Mouse (Mus musculus) urinary bladder, postnatal 36 days (tissue): Measurements from ENCODE around the gene Tmco4.

Experiments
- DNase-seq, 2 experiments: peaks; one replicate each; pipeline ENCODE4 v3.0.0; 2022; ENCODE audit warnings: low spot score in 2 of 2, mixed read lengths in 1 of 2

The Tmco4 gene

DNA sequence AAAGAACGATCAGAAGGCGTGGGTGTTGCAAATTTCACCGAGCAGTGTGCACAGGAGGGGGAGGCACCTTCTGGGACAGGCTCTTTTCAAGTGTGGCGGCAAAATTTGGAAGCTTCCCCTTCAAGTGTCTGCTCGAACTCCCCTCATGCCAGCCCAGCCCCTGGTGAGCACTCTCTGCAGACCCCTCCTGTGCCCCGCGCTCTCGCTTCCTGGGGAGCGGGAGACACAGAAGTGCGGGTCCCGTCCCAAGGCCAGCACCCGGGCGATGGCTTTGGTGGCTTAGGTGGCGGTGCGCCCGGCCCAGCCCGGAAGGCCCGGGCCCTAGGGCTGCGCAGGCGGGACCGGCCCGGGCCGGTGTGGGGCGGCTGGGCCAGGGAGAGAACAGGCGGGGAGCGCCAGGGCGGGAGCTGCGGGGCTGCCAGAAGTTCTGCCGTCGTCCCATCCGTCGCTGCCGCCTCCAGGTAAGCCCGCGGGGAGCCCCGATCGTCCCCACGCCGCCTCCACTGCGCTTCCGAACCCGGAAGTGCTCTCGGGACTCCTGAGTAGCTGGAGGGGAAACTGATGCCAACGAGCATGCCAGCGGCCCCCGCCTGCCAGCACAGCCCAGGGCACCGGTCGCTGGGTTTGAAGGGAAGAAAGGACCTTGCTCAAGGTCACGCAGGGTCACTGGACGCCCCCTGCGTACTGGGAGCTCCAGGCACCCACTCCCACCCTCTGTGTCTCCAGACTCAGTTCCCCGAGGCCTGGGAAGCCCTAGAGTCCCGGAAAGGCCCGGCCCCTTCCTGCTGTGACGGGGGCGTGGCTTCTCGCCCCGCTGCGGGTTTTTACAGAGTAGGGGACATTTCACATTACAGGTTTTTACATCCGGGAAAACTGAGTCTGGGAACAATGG, at the start of gene Tmco4:
TSS of gene Tmco4 (plus strand) at position 62 of the 892 bp plus-strand sequence.
- DNase-seq: peak; percentile 64 to 74

DNA sequence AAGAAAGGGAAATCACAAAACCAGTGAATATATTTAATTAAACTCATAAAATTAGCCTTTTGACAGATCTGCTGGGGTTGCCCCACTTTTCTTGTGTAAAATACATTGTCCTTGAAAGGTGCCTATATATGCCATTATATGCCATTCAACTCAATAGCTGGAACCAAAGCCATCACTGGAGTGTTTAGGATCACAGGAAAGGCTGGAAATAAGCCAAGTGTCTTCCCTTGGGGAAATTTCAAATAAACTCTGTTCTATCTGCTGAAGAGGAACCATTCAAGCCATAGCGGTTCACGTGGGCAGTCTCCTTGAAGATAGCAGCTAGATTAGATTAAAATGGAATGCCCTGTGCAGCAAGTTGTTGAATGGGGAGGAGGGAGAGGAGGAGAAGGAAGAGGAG, 47.1 kb upstream of the Tmco4 start:
- DNase-seq: no peak

DNA sequence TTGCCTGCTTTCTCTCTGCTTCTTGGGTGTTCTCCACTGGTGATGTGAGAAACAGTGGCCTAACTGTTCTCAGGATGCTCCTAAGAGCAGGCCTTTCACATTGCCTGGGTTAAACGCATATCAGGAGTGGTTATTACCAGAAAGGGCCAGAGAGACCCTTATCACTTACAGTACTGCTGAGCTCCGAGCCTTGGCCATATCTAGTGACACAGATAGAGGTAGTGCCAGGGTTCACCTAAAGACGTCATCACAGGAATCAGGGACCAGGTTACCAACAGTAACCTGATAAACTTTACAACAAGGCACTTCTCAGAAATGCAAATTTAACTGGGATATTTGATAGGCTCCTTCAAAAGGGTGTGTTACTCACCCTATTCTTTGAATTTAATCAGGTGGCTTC, 38.8 kb upstream of the Tmco4 start:
- no peak for DNase-seq

- DNase-seq: no peak
Measured at GRCm38 (mm10) chr4:138934456-138935145, 38.1 kb upstream of the Tmco4 start.

GRCm38 (mm10) chr4:138938495-138939269, 34.0 kb upstream of the Tmco4 start:
- DNase-seq: no peak

- no peak for DNase-seq
Measured at GRCm38 (mm10) chr4:138939481-138939880, 33.2 kb upstream of the Tmco4 start.

- DNase-seq: no peak
Measured at GRCm38 (mm10) chr4:138941401-138941800, 31.3 kb upstream of the Tmco4 start.

GRCm38 (mm10) chr4:138941966-138942365, 30.7 kb upstream of the Tmco4 start:
- peak; percentile 17 to 23 for DNase-seq

GRCm38 (mm10) chr4:138943730-138944129, 29.0 kb upstream of the Tmco4 start:
- DNase-seq: peak; percentile 64 to 74

- no peak for DNase-seq
Measured at GRCm38 (mm10) chr4:138948257-138948656, 24.4 kb upstream of the Tmco4 start.

GRCm38 (mm10) chr4:138958612-138959011, 14.1 kb upstream of the Tmco4 start:
- DNase-seq: no peak

GRCm38 (mm10) chr4:138959120-138959519, 13.6 kb upstream of the Tmco4 start:
- DNase-seq: no peak

DNA sequence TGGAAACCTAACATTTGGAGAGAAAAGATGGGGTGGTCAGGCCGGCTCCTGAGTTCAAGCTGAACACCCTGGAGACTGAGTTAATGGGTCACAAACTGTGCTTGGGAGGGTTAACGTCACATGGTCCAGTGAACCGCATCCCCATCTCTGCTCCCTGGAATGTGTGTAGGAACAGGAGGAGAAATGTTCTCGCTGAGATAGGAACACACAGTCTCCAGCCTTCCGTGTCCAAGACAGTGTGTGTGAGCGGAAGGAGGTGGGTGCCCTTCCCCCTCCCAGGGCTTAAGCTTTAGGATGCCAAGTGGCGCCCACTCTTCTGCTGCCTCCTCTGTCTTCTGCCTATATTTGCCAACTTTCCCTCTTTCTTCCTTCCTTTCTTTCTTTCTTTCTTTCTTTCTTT, 12.8 kb upstream of the Tmco4 start:
- DNase-seq: no peak

- no peak for DNase-seq
Measured at GRCm38 (mm10) chr4:138962719-138963118, 10.0 kb upstream of the Tmco4 start.

DNA sequence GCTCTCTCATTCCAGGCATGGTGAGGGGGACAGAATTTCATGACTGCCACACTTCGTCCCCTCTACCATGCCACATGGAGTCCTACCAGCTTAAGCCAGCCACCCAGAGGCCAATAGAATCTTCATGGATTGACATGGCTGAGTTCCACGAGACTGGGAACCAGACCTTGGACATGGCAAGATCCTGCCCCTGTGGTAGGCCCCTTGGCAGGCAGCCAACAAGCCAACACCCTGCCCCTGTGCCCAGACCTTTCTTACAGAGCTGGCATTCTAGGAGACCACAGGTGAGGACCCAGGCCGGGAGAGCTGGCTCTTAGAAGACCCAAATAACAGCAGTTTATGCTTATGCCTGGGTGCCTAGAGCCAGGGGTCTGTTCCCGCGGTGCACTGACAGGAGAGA, 6.8 kb upstream of the Tmco4 start:
- DNase-seq: no peak

GRCm38 (mm10) chr4:138966866-138967265, 5.8 kb upstream of the Tmco4 start, which contains the start of gene Rnf186:
Gene Rnf186, plus strand, starts transcription at chr4:138967112.
- peak; percentile 59 to 60 for DNase-seq

- DNase-seq: no peak
Measured at GRCm38 (mm10) chr4:138967485-138967884, 5.2 kb upstream of the Tmco4 start.

- DNase-seq: no peak
Measured at GRCm38 (mm10) chr4:138968772-138969556, 3.7 kb upstream of the Tmco4 start.

GRCm38 (mm10) chr4:138969736-138970135, 3.0 kb upstream of the Tmco4 start:
- no peak for DNase-seq

DNA sequence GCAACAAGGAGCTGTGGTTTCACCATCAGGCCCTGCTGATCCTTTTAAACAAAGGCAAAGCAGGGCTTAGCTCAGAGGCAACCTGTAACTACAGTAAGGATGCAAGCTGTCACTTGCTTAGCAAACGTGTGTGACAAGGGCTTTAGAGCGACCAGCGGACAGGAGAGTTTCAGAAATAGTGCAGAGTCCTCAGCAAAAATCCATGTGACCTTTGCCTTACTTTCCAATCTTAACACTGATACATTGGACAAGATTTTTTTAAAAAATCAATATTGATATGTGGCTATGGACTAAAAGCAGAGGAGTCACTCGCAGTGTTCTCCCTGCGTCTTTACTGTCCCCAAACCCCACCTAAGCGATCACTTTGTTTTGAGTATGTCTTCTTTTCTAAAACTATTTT, 1.3 kb upstream of the Tmco4 start:
- no peak for DNase-seq

GRCm38 (mm10) chr4:138972139-138972826, 405 bp upstream of the Tmco4 start:
- peak; percentile 68 to 71 for DNase-seq
